Comparison of ENCODE assay signal across 8 mouse cellular contexts in genomic region chr11:102184253-102184645, GRCm38 (mm10). TPM values are rescaled to one million over a fixed set of nuclear protein-coding genes. Genes with fewer than 3 reads are reported as not detected.
DNase-seq lines count a peak whose midpoint lies in the region; ATAC-seq and TF ChIP-seq lines count a peak whose summit lies in the region.

No protein-coding gene starts in this region.

- ATAC-seq in heart, embryonic 12.5 days (ENCODE audit: insufficient number of reproducible peaks, low FRiP score) = no peak
- peak; percentile 49; the same call in 1 of the 2 replicates for ATAC-seq in forebrain, embryonic 12.5 days (ENCODE audit: low FRiP score)
- no peak for ATAC-seq in liver, embryonic 15.5 days (ENCODE audit: insufficient read depth)
- no peak for ATAC-seq in monocyte, adult 5-6 weeks (replicated peaks; ENCODE audit: insufficient number of reproducible peaks, low FRiP score, low TSS enrichment, poor library complexity, severe bottlenecking)

- TF ChIP-seq POLR2A in CH12.LX (IDR thresholded peaks at IDR 0.05; ENCODE audit: low read depth, low read length) = no peak

- H3K9ac ChIP-seq in heart, embryonic 12.5 days = peak overlapping the region; percentile 98
- H3K9ac ChIP-seq in CH12.LX (ENCODE audit: insufficient read depth, low read depth) = peak overlapping the region; percentile 86
- peak overlapping the region; percentile 93 for H3K9ac ChIP-seq in forebrain, embryonic 12.5 days
- peak overlapping the region; percentile 96 for H3K9ac ChIP-seq in liver, embryonic 15.5 days

- dilution Hi-C loops in CH12.LX (cut with MboI; ENCODE audit: extremely low pct_ligation_motif_present, extremely low pct_unique_long_range_greater_than_20kb, low sequenced_read_pairs) = no loop called here

- no peaks in the 10 kb centered on the region for H3K9me3 ChIP-seq in heart, embryonic 12.5 days (replicated peaks)
- H3K9me3 ChIP-seq in CH12.LX (replicated peaks; ENCODE audit: low read length) = no peaks in the 10 kb centered on the region
- H3K9me3 ChIP-seq in forebrain, embryonic 12.5 days = no peaks in the 10 kb centered on the region
- H3K9me3 ChIP-seq in liver, embryonic 15.5 days (replicated peaks) = no peaks in the 10 kb centered on the region

- H3K4me3 ChIP-seq in heart, embryonic 12.5 days = peak overlapping the region; percentile 99
- H3K4me3 ChIP-seq in CH12.LX (replicated peaks in 1 of 3; ENCODE audit: low read depth in 2 of 3, low read length in 2 of 3, poor library complexity in 1 of 3) = peak overlapping the region; percentile 60 to 88 (median 81)
- peak overlapping the region; percentile 90 for H3K4me3 ChIP-seq in forebrain, embryonic 12.5 days (replicated peaks)
- peak overlapping the region; percentile 94 for H3K4me3 ChIP-seq in liver, embryonic 15.5 days (replicated peaks)

- in situ Hi-C loops in CH12.LX (cut with MboI; ENCODE audit: low pct_ligation_motif_present, low pct_unique_long_range_greater_than_20kb, low sequenced_read_pairs) = no loop called here

- TF ChIP-seq EP300 in CH12.LX (IDR thresholded peaks at IDR 0.05; ENCODE audit: low read length) = no peak

- no peak for TF ChIP-seq RAD21 in CH12.LX (IDR thresholded peaks at IDR 0.05; ENCODE audit: low read depth, low read length)

- intact Hi-C loops in heart, postnatal 36 days (cut with DNase I) = loop anchor here (2.0 kb wide), 1 partner anchor 27 kb away; the partner anchor contains the start of gene Tmem101

- peak overlapping the region; percentile 86 for H3K4me2 ChIP-seq in heart, embryonic 12.5 days
- peak overlapping the region; percentile 83 for H3K4me2 ChIP-seq in CH12.LX (ENCODE audit: insufficient read depth, low read depth, poor library complexity, severe bottlenecking)
- peak overlapping the region; percentile 78 for H3K4me2 ChIP-seq in forebrain, embryonic 12.5 days
- peak overlapping the region; percentile 85 for H3K4me2 ChIP-seq in liver, embryonic 15.5 days

- peaks cover 20% of the 10 kb centered on the region for H3K4me1 ChIP-seq in heart, embryonic 12.5 days (replicated peaks)
- H3K4me1 ChIP-seq in CH12.LX (ENCODE audit: control insufficient read depth in 1 of 2, insufficient read depth in 2 of 2) = peaks cover 6 to 59% of the 10 kb centered on the region in 2 experiments
- H3K4me1 ChIP-seq in forebrain, embryonic 12.5 days = peaks cover 29% of the 10 kb centered on the region
- H3K4me1 ChIP-seq in liver, embryonic 15.5 days (replicated peaks) = peaks cover 33% of the 10 kb centered on the region

- WGBS in heart, embryonic 12.5 days = 4% methylated on average over 7 of the region's 7 CpGs
- 6% methylated on average over 7 of the region's 7 CpGs for WGBS in forebrain, embryonic 12.5 days
- WGBS in liver, embryonic 15.5 days (ENCODE audit: insufficient replicate concordance) = 5% methylated on average over 7 of the region's 7 CpGs

- no peaks in the 10 kb centered on the region for H3K27me3 ChIP-seq in heart, embryonic 12.5 days (replicated peaks)
- H3K27me3 ChIP-seq in CH12.LX (replicated peaks) = no peaks in the 10 kb centered on the region
- no peaks in the 10 kb centered on the region for H3K27me3 ChIP-seq in forebrain, embryonic 12.5 days
- H3K27me3 ChIP-seq in liver, embryonic 15.5 days = no peaks in the 10 kb centered on the region

- TF ChIP-seq CTCF in CH12.LX (conservative IDR thresholded peaks at IDR 0.05 in 1 of 2, IDR thresholded peaks at IDR 0.05 in 1 of 2; ENCODE audit: low read depth in 2 of 2, low read length in 2 of 2) = no peak

- peaks cover 53% of the 10 kb centered on the region for H3K79me2 ChIP-seq in CH12.LX (replicated peaks; ENCODE audit: control insufficient read depth, extremely low read depth, insufficient read depth, poor library complexity, severe bottlenecking)

- no peak for DNase-seq in heart, postnatal 36 days
- peak; percentile 29 for DNase-seq in CH12.LX (ENCODE audit: extremely low read depth)
- DNase-seq in spleen, postnatal 10 days (ENCODE audit: low spot score in 2 of 2) = no peak
- DNase-seq in adrenal gland, postnatal 10 days = no peak

- H3K27ac ChIP-seq in heart, embryonic 12.5 days (ENCODE audit: poor library complexity, severe bottlenecking) = peak overlapping the region; percentile 96
- peak overlapping the region; percentile 21; the same call in 1 of the 2 replicates for H3K27ac ChIP-seq in CH12.LX (ENCODE audit: insufficient read depth, low read depth)
- peak overlapping the region; percentile 96; the same call in 1 of the 2 replicates for H3K27ac ChIP-seq in forebrain, embryonic 12.5 days
- peak overlapping the region; percentile 92 for H3K27ac ChIP-seq in liver, embryonic 15.5 days (replicated peaks)

- H3K36me3 ChIP-seq in heart, embryonic 12.5 days = peaks cover 29% of the 10 kb centered on the region
- H3K36me3 ChIP-seq in CH12.LX (replicated peaks in 1 of 2; ENCODE audit: control insufficient read depth in 1 of 2, insufficient read depth in 1 of 2, low read length in 1 of 2) = peaks cover 23 to 41% of the 10 kb centered on the region in 2 experiments
- peaks cover 25% of the 10 kb centered on the region for H3K36me3 ChIP-seq in forebrain, embryonic 12.5 days (replicated peaks)
- H3K36me3 ChIP-seq in liver, embryonic 15.5 days (replicated peaks) = peaks cover 35% of the 10 kb centered on the region

TF ChIP-seq in CH12.LX, 34 proteins besides CTCF, POLR2A, EP300 and RAD21:
- TF ChIP-seq MXI1 (IDR thresholded peaks at IDR 0.05; ENCODE audit: low read depth, low read length) (peak; percentile 56; the same call in 1 of the 2 replicates), ZNF384 (IDR thresholded peaks at IDR 0.05; ENCODE audit: low read depth, low read length) (no peak), MYC (IDR thresholded peaks at IDR 0.05; ENCODE audit: low read depth, low read length) (peak; percentile 31; the same call in 1 of the 2 replicates)

RNA-seq across cellular contexts. Expression of gene Lsm12, which starts 0.8 kb away (rescaled TPM):
- 90.9 and 94.3 TPM in 2 replicates for polyA plus RNA-seq in heart, embryonic 12.5 days (2016; fragmentation: Nextera tagmentation; extraction: Ambion mirVana)
- 10 to 100 TPM; 44.7 to 52.6 TPM for total RNA-seq in heart, postnatal 36 days (2021)
- total RNA-seq in CH12.LX (2012; rRNA removed) = 66.9 and 78.7 TPM in 2 replicates
- 70.0 and 78.9 TPM in 2 replicates for total RNA-seq in CH12.LX (2014; rRNA removed)
- 164 and 185 TPM in 2 replicates for polyA plus RNA-seq in CH12.LX (2012; ENCODE audit: insufficient read length, low read depth)
- polyA plus RNA-seq in forebrain, embryonic 12.5 days (2016; fragmentation: Nextera tagmentation; extraction: Ambion mirVana) = 136 and 139 TPM in 2 replicates
- 51.4 and 70.3 TPM in 2 replicates for polyA plus RNA-seq in liver, embryonic 15.5 days (2015; fragmentation: Nextera tagmentation; extraction: Ambion mirVana)
- 26.7 to 93.0 TPM (median 26.9 TPM) in 3 replicates for total RNA-seq in monocyte, adult 5-6 weeks (2017)
- total RNA-seq in adrenal gland, postnatal 10 days (2021) = 10 to 100 TPM; 77.5 to 80.8 TPM

RNA-seq across cellular contexts. Expression of gene G6pc3, which starts 5.2 kb away (rescaled TPM):
- polyA plus RNA-seq in heart, embryonic 12.5 days (2016; fragmentation: Nextera tagmentation; extraction: Ambion mirVana) = 27.1 and 28.0 TPM in 2 replicates
- 10 to 100 TPM; 45.1 to 47.3 TPM for total RNA-seq in heart, postnatal 36 days (2021)
- total RNA-seq in CH12.LX (2012; rRNA removed) (31.9 and 34.7 TPM in 2 replicates), CH12.LX (2014; rRNA removed) (26.3 and 31.3 TPM in 2 replicates)
- polyA plus RNA-seq in CH12.LX (2012; ENCODE audit: insufficient read length, low read depth) = 65.6 and 72.3 TPM in 2 replicates
- polyA plus RNA-seq in forebrain, embryonic 12.5 days (2016; fragmentation: Nextera tagmentation; extraction: Ambion mirVana) = 26.6 and 28.3 TPM in 2 replicates
- 8.2 and 8.8 TPM in 2 replicates for polyA plus RNA-seq in liver, embryonic 15.5 days (2015; fragmentation: Nextera tagmentation; extraction: Ambion mirVana)
- total RNA-seq in monocyte, adult 5-6 weeks (2017) = 6.1 to 10.7 TPM (median 9.1 TPM) in 3 replicates
- total RNA-seq in adrenal gland, postnatal 10 days (2021) = 10 to 100 TPM; 72.3 to 74.7 TPM

RNA-seq across cellular contexts. Expression of gene Tmem101, which starts 28.0 kb away (rescaled TPM):
- 36.8 and 37.6 TPM in 2 replicates for polyA plus RNA-seq in heart, embryonic 12.5 days (2016; fragmentation: Nextera tagmentation; extraction: Ambion mirVana)
- total RNA-seq in heart, postnatal 36 days (2021) = 10 to 100 TPM; 13.0 to 13.7 TPM
- total RNA-seq in CH12.LX (2012; rRNA removed) (56.7 and 63.1 TPM in 2 replicates), CH12.LX (2014; rRNA removed) (36.1 and 38.5 TPM in 2 replicates)
- 29.7 and 35.4 TPM in 2 replicates for polyA plus RNA-seq in CH12.LX (2012; ENCODE audit: insufficient read length, low read depth)
- polyA plus RNA-seq in forebrain, embryonic 12.5 days (2016; fragmentation: Nextera tagmentation; extraction: Ambion mirVana) = 35.7 and 36.3 TPM in 2 replicates
- 9.6 and 12.0 TPM in 2 replicates for polyA plus RNA-seq in liver, embryonic 15.5 days (2015; fragmentation: Nextera tagmentation; extraction: Ambion mirVana)
- 3.1 to 9.5 TPM (median 5.5 TPM) in 3 replicates for total RNA-seq in monocyte, adult 5-6 weeks (2017)
- 10 to 100 TPM; 13.9 to 14.8 TPM for total RNA-seq in adrenal gland, postnatal 10 days (2021)

RNA-seq across cellular contexts. Expression of gene Nags, which starts 38.9 kb away (rescaled TPM):
- polyA plus RNA-seq in heart, embryonic 12.5 days (2016; fragmentation: Nextera tagmentation; extraction: Ambion mirVana) = 0.11 TPM in 1 of 2 replicates, not detected in the other
- not detected for total RNA-seq in heart, postnatal 36 days (2021)
- total RNA-seq in CH12.LX (2012; rRNA removed) (not detected in 2 replicates), CH12.LX (2014; rRNA removed) (not detected in 2 replicates)
- not detected in 2 replicates for polyA plus RNA-seq in CH12.LX (2012; ENCODE audit: insufficient read length, low read depth)
- not detected in 2 replicates for polyA plus RNA-seq in forebrain, embryonic 12.5 days (2016; fragmentation: Nextera tagmentation; extraction: Ambion mirVana)
- 16.5 and 18.2 TPM in 2 replicates for polyA plus RNA-seq in liver, embryonic 15.5 days (2015; fragmentation: Nextera tagmentation; extraction: Ambion mirVana)
- not detected in 3 replicates for total RNA-seq in monocyte, adult 5-6 weeks (2017)
- total RNA-seq in adrenal gland, postnatal 10 days (2021) = 1 to 10 TPM; 2.4 to 6.6 TPM

RNA-seq across cellular contexts. Expression of gene Hdac5, which starts 45.7 kb away (rescaled TPM):
- 92.2 and 95.9 TPM in 2 replicates for polyA plus RNA-seq in heart, embryonic 12.5 days (2016; fragmentation: Nextera tagmentation; extraction: Ambion mirVana)
- total RNA-seq in heart, postnatal 36 days (2021) = 100 to 1,000 TPM; 141 to 143 TPM
- 49.6 and 49.9 TPM in 2 replicates for total RNA-seq in CH12.LX (2012; rRNA removed)
- 23.3 and 24.9 TPM in 2 replicates for total RNA-seq in CH12.LX (2014; rRNA removed)
- 46.4 and 53.9 TPM in 2 replicates for polyA plus RNA-seq in CH12.LX (2012; ENCODE audit: insufficient read length, low read depth)
- polyA plus RNA-seq in forebrain, embryonic 12.5 days (2016; fragmentation: Nextera tagmentation; extraction: Ambion mirVana) = 68.8 and 70.6 TPM in 2 replicates
- polyA plus RNA-seq in liver, embryonic 15.5 days (2015; fragmentation: Nextera tagmentation; extraction: Ambion mirVana) = 17.3 and 17.5 TPM in 2 replicates
- 46.5 to 54.0 TPM (median 51.7 TPM) in 3 replicates for total RNA-seq in monocyte, adult 5-6 weeks (2017)
- total RNA-seq in adrenal gland, postnatal 10 days (2021) = 100 to 1,000 TPM in 1 of 2 experiments, 10 to 100 TPM in 1; 84.4 to 113 TPM

Comparison
In these comparisons a context has a peak if more than half of its experiments do, and no peak if none do; other contexts are left out.
1. H3K27ac ChIP-seq: peak in every context shown above with its lines; median percentile 96 in heart, embryonic 12.5 days; 96 in forebrain, embryonic 12.5 days; 92 in liver, embryonic 15.5 days; 21 in CH12.LX.